Mouse (Mus musculus) sigmoid colon, adult 10 weeks (tissue): ENCODE results near the gene Emilin3. TPM values are rescaled to one million over a fixed set of nuclear protein-coding genes. Genes with fewer than 3 reads are reported as not detected.

Experiments
- polyA plus RNA-seq: library from polyadenylated mRNA; stranded (reverse); fragments of 350-450 nt; fragmentation: Illumina TruSeq; extraction: RNeasy Lipid Tissue Mini Kit (QIAGEN cat#74804); gene quantifications from one replicate; pipeline ENCODE4 v1.2.3, GENCODE M21; 2014; ENCODE audit warnings: low read depth, low replicate concordance

Gene Emilin3
- polyA plus RNA-seq = not detected

GRCm38 (mm10) chr2:160912231-160912671 is at the start of gene Emilin3:
TSS of gene Emilin3 (minus strand) at chr2:160912328.

DNA sequence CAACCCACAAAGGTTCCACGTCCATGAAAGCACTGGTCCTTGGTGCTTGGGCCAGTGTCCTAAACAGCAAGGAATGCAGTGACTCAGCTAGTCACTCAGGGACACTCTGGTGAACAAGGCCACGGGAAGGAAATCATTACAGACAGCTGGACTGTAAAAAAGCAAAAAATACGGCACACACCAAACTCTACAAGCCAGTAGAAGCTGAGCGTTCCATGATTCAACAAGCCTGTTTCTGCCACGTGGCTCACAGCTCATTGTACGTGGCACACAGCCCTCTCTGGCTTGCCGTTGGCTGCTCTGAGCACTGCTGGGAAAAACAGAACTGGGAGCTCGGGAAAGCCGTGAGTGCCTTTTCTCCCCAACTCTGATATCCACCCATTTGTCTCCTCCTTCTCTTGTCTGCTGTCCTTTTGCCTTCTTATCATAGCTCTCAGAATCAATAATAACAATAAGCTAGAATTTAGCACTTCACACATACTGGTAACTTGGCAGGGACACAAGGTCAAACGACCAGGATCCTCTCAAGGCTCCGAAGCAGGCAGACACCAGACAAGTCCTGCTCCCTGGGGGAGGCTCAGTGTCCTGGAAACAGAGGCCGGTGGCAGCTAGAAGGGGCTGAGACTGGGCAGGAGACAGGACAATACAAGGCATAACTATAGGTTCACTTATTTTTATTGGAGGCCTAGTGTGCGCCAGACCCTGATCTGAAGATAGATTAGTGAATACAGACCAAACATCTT is 31.5 kb downstream of the Emilin3 start, which contains the start of gene Lpin3:
TSS of gene Lpin3 (plus strand) at position 218 of the 743 bp plus-strand sequence.

DNA sequence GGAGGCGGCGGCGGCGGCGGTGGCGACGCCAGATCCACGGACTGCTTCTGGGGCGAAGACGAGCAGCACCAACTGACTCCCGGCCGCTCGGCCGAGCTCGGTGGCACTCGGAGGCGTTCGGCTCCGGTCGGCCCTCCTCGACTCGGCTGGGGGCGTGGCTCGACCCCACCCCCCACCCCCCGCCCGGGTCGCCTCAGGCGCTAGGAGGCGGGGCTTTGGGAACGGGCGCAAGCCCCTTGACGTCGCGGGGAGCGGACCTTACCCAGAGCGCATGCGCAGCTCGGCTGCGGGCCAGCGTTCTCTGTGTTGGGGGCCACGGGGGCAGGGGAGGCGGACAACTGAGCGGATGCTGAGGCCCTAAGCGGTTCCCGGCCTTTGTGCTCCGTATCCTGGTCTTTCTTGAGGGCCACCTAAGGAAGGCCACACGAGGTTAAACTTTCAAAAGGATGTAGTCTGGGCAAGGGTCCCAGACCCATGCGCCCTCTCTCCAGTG is 39.2 kb downstream of the Emilin3 start, which contains the start of gene Zhx3:
TSS of gene Zhx3 (minus strand) at position 109 of the 493 bp plus-strand sequence.

Other genes with a start within 250 kb of the Emilin3 start
- gene Plcg1, start 181.0 kb downstream of the Emilin3 start, polyA plus RNA-seq = 10.4 TPM
- gene Zhx3, start 39.3 kb downstream of the Emilin3 start, polyA plus RNA-seq = 3.4 TPM
- gene Lpin3, start 31.7 kb downstream of the Emilin3 start, polyA plus RNA-seq = 2.1 TPM
- 28.1 TPM for gene Chd6, start 196.7 kb upstream of the Emilin3 start, polyA plus RNA-seq